Mouse (Mus musculus) lung, postnatal 0 days (tissue): ENCODE results near the gene 4933430I17Rik.

Experiments
- CTCF ChIP-seq: IDR thresholded peaks from 2 replicates; pipeline ENCODE4 v1.5.1; 2016; ENCODE audit warnings: antibody characterized with exemption, mild to moderate bottlenecking
- EP300 ChIP-seq: IDR thresholded peaks from 2 replicates; pipeline ENCODE4 v1.6.1; 2016; ENCODE audit warnings: antibody characterized with exemption, mild to moderate bottlenecking, control low read depth

DNA sequence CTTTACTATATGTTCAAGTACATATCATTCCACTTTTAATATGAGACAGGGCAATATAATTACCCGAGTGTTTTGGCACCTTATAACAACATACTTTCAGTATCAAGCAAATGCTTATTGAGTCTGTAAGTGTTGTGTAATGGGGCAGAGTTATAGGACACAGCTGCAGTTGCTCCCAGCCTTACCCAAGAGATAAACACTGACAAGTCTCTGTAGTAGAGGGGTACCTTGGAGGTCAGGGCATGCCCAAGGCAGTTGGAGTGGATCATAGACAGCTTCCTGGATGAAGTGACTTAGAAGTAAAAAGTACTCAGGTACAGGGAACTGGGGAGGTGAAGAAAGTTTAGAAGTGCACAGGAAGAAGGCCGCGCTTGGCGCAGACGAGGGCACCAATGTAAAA lies 38.0 kb upstream of the 4933430I17Rik start:
- TF ChIP-seq CTCF (no peak), EP300 (no peak)
